Mouse (Mus musculus) R1 (cell line): Measurements from ENCODE around the gene Cdk5rap1.
A peak's percentile ranks its signal among the peaks of the same experiment; 100 is the strongest.
"Not testable (repeated sequence)": the region's sequence is repeated elsewhere in the genome, so short reads cannot be mapped to it uniquely, and the experiment has no call there.

Source experiments
- DNase-seq: peaks from one replicate; pipeline ENCODE4 v3.0.0-alpha.2; 2018; ENCODE audit warnings: low read depth, low spot score

Gene Cdk5rap1

GRCm38 (mm10) chr2:154374807-154375601 lies 2.2 kb upstream of the Cdk5rap1 start:
- no peak for DNase-seq

- DNase-seq, result peak; percentile 85
These were observed 1.3 kb upstream of the Cdk5rap1 start for GRCm38 (mm10) chr2:154373961-154374632.

DNA sequence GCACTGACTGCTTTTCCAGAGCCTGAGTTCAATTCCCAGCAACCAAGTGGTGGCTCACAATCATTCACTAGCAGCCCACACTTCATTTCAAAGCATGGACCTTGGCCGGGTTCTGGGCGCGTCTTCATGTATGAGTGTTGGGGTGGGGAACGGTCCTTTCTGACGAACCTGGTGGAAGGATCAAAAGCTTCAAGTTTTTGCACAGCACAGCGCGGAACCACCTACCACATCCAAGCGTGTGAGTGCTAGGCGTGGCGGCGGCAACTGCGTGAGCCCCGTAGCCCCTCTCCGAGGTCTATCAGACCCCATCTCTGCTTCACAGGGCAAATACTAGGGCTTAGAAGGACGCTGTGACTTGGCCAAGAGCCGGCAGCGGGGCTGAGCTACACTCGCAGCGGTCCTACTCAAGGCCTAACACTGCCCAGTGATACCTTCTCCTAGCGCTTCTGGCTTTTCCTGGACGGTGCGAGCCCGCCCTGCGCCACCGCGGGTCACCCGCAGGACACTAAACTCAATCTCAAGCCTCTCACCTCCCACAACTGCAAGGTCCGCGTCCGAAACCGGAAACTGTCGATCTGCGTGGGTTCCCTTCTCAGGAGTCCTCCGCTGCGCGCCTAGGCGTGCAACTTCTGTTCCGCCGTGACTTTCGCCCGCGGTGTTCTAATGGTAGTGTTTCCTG lies 520 bp downstream of the Cdk5rap1 start:
- DNase-seq, result peak; percentile 97

GRCm38 (mm10) chr2:154367510-154367909 lies 5.3 kb downstream of the Cdk5rap1 start:
- no peak for DNase-seq

DNA sequence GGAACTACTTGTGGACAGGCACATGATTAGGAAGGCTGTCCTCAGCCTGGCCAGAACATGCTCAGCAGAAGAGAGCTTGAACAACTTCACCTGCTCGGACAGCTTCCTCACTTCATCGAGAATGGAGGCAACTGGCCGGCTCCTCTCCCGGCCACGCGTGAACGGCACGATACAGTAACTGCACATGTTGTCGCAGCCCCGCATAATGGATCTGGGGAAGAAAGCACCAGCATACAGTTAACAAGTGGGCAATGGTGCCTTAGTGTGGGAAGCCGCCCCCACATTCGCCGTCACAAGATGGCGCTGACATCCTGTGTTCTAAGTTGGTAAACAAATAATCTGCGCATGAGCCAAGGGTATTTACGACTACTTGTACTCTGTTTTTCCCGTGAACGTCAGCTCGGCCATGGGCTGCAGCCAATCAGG lies 18.8 kb downstream of the Cdk5rap1 start:
- DNase-seq, result not testable (repeated sequence)

DNA sequence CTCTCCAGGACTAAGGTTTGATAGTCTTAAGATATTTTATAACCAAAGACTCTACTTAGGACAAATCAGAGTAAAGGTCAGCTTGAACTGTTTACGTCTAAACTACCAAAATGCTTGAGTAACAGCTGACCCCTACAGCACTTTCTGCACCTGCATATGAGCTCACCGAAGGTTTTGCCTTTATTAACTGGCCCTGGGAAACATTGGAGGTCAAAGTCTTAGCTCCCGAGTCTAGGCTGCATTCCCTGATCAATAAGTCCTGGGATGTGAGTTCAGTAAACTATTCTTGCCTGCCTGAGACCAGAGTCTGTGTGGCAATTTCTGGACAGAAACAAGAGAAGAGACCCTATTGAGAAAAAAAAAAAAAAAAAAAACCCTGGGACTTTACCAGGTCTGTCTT lies 24.7 kb downstream of the Cdk5rap1 start:
- no peak for DNase-seq

- DNase-seq, result peak; percentile 61
These were observed 33.5 kb downstream of the Cdk5rap1 start for GRCm38 (mm10) chr2:154339356-154339755.

DNA sequence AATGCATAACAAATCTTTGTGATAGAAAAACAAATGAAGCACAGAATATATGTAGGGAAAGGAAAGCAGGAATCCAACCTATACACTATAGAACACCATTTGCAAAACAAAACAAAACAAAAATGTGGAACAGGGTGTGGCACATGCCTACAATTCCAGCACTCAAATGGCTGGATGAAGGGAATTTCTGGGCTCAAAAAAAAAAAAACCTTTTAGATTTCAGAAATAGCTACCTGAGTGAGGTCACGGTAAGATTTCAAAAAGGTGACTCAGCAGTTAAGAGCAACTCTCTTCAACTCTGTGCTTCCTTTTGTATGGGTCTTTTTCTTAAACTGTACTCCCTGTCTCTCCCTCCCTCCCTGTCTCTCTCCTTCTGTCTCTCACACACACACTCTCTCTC lies 34.6 kb downstream of the Cdk5rap1 start:
- DNase-seq, result peak; percentile 96

DNA sequence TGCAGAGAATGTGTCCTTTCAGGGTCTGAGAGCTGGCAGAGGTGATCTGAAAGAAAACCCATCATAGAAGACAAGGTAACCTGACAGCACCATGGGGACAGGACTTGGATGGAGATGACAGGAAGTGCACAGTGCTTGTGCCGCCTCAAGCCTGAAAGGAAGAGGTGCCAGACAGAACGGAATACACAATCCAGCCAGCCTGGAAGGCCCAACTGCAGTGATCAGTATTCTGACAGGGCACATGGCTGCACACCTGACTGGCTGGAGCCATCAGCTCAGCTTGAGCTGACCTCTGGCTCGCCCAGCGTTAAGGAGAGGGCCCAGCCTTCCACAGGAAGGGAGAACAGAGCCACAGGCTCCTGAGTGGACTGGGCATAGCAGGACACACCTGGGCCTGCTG lies 37.2 kb downstream of the Cdk5rap1 start:
- DNase-seq, result peak; percentile 51

GRCm38 (mm10) chr2:154326852-154327251 lies 46.0 kb downstream of the Cdk5rap1 start:
- DNase-seq, result no peak

GRCm38 (mm10) chr2:154313771-154314170 lies 59.0 kb downstream of the Cdk5rap1 start:
- DNase-seq, result not testable (repeated sequence)

DNA sequence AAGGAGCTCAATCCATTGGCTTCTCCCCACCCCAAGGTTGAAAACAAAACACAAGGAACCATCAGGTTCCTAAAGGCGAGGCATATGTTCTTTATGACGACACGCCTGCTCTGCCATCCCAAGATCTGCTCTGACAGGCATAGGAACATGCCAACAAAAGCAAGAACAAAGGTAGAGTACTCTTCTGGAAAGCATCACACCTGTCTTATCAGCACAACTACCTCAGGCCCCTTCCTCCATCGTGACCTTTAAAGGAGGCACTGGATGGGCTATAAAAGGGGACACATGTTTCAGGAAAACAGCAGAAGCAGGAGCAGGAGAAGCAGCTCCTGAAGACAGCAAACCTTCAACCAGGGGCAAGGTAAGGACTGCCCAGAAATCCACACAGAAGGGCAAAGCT lies 65.9 kb downstream of the Cdk5rap1 start, which contains the start of gene Bpifb9b:
Gene Bpifb9b (plus strand): TSS at position 301 of the 400 bp plus-strand sequence.
- DNase-seq, result not testable (repeated sequence)

DNA sequence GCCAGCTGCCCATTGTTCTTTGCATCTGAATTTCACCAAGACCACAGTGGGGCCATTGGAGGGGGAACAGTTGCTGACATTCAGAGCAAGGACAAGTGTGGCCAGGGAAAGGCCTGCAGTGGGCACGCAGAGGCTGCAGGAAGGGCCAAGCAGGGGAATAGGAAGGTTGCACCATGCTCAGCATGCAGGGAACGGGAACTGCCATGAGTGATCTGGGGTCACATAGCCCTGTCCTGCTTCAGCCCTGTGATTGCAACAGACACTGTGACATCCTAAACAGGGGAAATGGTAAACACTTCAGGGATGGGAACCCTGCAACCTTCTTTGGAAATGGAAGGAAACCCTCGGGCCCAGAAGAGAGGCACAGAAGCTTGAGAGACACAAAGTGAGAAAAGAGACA lies 68.2 kb downstream of the Cdk5rap1 start:
- not testable (repeated sequence) for DNase-seq

DNA sequence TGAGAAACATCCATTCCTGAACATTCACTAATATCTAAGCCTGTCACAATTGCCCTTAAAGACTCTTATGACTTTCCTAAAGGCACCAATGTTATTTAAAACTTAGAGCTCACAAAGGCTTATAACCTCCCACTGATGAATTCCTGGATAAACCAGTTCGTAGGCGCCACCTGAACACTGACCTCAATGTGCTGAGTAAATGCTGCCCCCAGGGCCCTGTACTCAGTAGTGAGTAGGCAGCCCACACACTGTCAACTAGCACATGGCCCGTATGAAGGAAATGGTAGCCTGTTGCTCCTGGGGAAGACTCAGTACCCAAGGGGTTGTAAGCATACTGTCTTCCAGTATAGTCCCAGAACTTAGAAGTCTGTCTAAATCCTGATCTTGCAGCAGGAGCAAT lies 71.0 kb downstream of the Cdk5rap1 start:
- no peak for DNase-seq

DNA sequence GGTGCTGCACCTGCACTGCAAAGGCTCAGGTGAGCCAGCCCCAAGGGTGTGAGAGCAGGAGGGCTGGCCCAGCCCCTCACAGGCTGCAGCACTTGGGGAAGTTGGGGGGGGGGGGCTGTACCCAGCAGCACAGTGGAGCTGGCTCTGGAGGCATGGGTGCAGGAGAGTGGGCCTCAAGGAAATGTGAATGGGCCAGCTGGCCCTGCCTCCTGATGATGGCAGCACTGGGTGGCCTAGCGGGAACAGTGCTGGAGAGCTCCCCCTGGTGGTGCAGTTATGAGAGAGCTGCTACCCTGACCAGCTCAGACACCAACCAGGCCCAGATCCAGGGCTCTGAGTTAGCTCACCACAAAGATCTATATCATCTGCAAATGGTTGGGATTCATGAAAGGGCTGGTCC lies 72.3 kb downstream of the Cdk5rap1 start:
- peak; percentile 87 for DNase-seq

DNA sequence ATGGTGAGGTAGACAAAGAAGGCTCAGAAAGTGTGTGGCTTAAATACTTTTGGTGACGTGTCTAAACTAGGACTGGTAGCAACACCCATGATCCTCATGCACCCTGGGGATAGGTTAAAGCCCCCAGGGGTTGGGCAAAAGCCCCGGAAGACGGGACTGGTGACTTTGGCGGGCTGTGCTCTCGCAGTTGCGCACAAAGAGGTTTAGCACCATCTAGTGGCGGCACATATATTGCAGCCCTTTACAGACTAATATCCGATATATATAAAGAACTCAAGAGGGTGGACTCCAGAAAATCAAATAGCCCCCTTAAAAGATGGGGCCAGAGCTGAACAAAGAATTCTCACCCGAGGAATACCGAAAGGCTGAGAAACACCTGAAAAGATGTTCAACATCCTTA lies 78.1 kb downstream of the Cdk5rap1 start:
- peak; percentile 64 for DNase-seq

DNA sequence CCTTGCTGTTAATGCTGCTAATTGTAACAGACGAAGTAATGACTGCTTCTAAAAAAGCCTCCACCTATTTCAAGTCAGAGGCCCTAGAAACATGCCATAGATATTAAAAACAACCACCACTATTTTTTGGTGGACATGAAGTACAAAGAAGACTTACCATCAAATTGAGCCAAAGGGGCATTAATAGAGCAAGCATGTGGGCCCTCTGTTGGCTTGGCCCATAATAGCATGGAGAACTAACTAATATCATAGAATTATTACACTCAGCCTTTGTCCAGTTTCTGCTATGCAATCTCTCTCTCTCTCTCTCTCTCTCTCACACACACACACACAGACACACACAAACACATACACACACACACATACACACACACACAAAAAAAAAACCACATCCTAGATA lies 80.0 kb downstream of the Cdk5rap1 start:
- DNase-seq, result no peak

DNA sequence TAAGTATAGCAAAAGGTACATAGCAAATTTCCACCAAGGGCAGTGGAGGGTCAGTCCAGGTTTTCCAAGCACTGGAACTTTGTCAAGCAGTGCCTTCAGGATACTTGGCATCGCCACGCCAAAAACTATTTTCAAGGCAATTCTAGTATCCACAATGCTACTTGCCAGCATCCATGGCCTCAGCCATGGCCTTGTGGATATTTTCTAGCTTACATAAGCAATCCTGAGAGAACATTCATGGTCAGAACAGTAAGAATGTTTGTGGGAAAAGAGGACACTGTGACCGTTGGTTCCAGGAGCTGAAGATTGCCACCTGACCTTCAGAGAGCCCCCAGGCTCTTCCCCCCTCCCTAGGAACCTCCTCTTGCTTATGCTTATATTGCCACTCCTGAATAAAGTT lies 80.9 kb downstream of the Cdk5rap1 start:
- DNase-seq, result not testable (repeated sequence)
